Mouse (Mus musculus) brain, adult 2 months (tissue): ENCODE data around the gene Large1.
"Not testable (repeated sequence)": the region's sequence is repeated elsewhere in the genome, so short reads cannot be mapped to it uniquely, and the experiment has no call there.

ENCODE experiments used
- DNase-seq: peaks from one replicate; pipeline ENCODE4 v3.0.0; 2011; ENCODE audit warnings: low read depth, low spot score

Large1 gene

DNA sequence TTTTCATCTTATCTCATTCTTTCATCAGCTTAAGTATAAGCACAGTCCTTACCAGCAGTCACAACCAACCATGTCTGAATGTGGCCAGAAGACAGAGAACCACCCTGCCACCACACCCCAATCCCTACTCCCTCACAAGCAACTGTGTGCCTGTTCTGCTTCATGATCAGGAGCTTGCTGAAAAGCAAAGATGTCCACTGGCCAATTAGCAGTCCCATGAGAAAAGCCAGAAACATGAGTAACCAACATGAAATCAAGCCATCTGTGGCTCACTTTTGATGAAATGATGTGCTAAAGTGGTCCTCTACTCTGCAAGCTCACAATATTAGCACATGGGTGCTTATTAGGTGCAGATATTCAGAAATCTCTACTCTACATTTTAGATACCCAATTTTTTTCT, 57.8 kb downstream of the Large1 start:
- DNase-seq = no peak

DNA sequence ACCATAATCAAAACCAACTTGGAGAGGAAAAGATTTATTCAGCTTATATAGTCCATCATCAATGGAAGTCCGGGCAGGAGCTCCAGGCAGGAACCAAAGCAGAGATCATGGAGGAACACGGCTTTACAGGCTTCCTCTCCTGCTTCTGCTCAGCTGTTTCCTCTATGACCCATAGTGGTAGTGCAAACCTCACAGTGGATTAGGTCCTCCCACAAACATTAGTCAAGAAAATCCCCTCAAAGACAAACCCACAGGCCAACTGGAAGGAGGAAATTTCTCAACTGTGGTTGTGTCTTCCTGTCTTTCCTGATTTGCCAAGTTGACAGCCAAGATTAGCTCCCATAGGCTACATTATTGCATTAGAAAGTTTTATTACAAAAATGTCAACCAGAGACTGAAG, 59.7 kb downstream of the Large1 start:
- no peak for DNase-seq

DNA sequence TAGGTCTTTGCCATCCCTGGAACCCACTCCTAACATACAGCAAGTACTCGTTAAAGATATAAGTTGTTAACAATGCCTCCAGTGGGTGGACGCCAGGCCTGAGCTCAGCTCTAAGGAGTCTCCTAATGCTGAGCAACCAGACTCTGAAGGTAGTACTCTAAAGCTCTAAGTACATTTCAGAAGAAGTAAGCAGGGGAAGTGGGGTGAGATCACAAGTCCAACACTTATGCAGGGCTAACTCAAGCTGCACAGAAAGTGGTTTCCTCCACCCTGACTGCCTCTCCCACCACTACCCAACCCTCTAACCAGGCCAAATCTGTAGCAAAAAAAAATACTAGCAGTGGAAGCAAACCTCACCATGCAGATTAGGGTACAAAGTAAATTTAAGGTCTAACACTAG, 61.7 kb downstream of the Large1 start:
- DNase-seq = no peak

DNA sequence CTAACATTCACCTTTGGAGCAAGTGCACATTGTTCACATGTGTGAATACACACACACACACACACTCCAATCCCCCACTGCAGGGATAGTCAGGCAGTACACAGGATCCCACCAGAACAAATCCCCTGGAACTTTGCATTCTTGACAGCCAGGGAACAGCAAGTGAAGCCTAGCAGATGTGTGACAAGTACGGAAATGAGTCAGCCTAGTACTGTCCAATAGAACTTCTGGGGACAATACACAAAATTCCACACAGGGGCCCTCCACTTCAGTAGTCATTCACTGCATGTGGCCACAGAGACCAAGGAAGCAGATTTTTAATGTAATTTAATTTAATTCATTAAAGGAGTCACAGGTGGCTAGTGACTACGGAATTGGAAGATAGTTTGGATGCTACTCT, 62.7 kb downstream of the Large1 start:
- DNase-seq = no peak

DNA sequence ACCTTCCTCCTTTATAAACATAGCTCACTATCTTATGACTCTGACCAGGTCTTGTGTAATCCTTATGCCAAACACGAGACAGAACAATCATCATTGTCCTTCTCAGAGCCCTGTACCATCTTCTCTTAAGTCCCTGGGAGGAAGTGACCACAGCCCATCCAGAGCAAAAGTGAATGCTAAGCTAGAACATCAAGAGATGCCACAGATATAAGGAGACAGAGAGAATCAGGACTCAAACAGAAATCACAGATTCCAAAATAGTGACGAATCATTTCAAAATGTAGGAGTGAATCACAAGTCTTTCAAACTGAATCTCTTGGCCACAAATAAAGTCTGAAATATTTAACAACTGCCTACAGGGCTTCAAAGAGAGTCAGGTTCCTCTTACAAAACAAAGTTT, 63.5 kb downstream of the Large1 start:
- peak; percentile 24 for DNase-seq

DNA sequence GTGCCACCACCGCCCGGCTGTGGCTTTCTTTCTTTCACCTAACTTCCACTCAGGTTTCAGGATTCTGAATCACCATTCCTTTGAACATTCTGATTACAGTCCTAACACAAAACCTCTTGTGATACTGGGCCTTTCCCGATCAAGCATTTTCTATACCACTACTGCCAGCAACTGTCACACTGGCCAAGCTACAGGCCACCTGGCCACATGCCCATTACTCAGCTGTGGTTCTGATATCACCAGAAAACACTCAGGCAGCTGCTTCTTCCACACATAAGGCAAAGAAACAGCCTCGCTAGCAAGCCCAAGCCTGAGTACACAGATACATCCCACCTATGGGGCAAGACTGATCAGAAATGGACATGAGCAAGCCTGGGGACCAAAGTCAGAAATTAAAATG, 71.3 kb downstream of the Large1 start:
- DNase-seq = peak; percentile 37

DNA sequence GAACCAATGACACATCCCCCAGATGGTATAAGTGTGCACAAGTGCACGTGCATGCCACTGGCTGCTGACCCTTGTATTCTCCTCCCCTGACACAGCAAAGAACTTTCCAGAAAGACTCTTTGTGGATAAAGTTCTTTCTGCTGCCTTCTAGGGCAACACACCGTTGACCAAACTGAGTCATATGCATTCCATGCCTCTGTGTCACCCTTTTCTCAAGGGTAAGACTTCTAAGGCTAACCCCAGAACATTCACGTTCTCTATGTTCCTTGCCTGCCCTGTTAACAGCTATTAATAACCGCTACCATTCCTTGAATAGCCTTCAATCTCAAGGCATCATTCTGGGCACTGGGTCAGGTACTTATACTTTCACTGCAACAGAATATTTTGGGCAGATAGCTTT, 77.3 kb downstream of the Large1 start:
- no peak for DNase-seq

DNA sequence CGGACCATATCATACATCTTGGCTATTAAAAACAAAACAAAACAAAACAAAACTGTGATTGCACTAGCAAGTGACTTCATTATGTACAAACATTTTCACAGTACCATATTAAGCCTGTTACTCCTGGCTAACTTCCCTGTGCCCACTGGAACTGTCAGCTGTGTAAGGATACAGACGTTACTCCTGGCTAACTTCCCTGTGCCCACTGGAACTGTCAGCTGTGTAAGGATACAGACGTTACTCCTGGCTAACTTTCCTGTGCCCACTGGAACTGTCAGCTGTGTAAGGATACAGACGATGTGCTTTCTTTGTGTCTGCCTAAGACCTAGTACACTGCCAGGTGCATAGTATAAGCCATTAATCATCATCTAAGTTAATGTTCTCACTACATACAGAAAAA, 77.9 kb downstream of the Large1 start:
- DNase-seq = not testable (repeated sequence)

DNA sequence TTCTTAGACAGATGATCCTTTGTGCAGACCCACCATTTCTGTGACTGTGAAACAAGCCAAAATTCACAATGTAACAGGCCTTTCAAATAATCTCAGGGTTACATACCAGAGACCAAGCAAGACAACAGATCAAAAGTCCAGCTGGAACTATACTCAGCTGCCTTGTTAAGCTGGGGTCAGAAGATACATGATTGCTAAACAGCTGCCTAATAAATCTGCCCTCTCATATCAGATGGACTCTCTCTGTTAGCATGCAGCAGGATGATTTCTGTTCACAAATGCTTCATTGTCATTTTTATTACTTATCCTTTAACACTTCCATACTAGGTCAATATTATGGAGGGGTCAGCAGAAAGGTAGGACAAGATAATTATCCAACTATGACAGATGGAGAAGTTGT, 80.2 kb downstream of the Large1 start:
- no peak for DNase-seq

DNA sequence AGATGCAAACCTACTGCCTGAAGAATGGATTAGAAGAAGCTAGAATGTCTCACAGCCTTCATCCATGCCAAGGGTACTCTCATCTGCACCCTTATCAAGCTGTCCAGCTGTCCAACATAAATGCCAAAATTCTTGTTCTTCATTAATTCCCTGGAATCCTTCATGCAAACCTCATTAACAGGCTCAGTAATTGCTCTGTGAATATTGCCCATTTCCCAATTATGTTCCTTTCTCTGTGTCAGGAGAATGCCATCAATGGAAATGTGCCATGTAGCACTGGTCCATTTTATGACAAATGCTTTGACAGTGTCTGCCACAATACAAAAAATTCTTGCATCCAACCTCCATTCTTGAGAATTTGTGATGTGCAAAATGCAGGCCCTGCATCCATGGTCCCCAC, 82.3 kb downstream of the Large1 start:
- no peak for DNase-seq

DNA sequence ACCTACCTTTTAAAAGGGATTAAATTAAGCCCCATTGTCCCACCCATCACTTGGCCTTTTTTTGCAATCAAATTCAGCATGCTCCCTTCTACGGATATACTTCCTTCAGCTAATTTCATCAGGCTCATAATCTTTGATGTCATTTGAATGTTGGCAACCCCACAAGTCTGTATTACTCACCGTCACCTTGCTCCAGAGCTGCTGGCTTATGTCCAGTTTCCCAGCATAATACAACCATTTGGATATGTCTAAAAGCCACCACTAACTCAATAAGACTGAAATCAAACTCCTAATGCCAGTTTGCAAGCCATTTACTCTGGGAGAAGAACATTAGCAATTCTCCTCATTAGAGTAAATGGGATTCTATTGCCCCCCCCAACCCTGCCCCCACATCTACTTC, 95.4 kb downstream of the Large1 start:
- peak; percentile 79 for DNase-seq

DNA sequence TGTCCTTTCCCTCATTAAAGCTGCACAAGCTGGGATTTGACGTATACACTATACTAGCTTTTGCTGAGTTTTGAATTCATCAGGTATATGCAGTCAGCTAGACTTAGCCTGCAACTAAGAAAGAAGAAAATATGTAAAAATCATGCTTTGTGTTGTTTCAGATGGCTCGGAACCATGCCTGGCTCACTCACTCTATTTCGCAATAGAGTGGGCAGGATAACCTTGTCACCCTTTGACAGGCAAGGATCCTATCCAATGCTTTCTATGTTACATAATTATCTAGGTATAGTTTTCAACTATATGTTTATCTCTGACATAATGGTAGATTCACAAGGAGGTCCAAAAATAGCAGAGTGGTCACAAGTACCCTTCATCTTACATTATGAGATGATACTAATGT, 109.2 kb downstream of the Large1 start:
- no peak for DNase-seq

DNA sequence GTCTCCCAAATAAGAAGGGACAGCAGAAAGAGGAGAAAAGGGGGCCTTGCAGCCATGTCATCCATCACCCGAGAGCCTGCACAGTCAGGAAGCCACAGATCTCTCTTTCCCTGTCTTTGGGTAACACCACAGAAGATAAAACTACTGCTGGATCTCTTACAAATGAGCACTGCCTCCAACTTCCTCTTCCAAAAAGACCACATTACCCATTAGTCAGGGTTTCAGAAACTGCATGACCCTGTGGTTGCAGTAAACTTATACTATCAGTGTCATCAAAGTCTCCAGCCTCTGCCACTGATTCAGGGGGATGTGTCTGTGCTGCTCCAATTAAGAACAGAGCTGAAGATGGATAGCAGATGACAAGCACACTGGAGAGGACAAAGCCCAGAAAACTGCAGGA, 111.3 kb downstream of the Large1 start:
- DNase-seq = no peak

DNA sequence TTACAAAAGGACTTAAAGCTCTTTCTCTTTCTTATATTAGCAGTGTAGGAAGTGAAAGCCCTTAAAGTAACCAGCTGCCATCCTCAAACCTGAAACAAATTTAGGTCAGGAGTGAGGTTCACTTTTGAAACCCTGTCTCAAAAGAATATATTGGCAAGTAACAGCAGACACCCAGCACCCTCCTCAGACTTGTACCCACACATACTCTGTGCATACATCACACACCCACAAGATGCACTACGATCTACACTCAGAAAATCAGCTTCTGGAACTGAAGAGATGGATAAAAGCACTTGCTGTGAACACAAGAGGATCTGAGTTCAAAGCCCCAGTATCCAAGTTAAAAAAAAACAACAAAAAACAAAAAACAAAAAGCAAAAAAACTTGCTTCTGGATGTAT, 119.1 kb downstream of the Large1 start:
- DNase-seq = no peak

DNA sequence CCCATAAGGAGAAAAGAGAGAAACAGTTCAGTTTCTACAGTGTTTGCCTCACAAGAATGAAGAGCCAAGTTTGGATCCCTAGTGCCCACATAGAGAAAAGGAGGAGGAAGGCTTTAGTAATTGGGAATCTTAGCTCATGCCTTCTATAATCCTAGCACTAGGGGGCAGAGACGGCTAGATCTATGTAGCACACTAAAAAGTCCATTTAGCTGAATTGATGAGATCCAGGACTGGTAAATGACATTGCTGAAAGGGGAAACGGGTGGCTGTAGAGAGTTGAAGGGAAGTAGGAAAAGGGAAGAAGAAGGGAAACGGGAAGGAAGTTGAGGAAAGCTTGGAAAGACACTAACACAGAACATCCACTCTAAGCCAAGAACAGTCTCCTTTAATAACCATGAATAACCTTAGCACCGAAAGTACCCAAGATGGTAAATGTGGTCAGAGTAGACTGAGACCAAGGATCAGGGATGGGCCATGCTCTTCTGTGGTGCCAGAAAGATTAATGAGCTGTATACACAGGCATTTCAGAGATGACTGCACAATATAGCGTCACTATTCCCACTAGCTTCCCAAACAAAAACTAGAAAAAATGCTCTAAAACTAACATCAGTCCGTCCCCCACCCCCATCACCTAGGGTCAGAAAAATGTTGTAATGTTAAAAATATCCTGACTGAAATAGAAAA, 119.8 kb downstream of the Large1 start:
- DNase-seq = peak; percentile 83

DNA sequence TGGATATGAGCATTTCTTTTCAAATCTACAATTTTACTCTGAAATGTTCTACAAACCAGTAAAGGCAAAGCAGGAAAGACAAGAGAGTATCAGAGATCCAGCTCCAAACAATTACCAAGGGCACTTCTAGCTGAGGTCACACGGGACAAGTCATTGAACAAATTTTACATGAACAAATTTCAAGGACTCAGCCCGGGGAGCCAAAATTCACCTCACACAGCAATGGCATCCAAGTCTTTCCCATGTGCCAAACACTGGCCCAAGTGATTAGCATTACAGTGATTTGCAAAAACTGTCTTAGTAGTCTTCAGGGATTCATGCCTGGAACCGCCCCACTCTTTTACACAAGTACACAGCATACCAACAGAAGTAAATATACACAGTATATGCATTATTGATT, 126.5 kb downstream of the Large1 start:
- no peak for DNase-seq

DNA sequence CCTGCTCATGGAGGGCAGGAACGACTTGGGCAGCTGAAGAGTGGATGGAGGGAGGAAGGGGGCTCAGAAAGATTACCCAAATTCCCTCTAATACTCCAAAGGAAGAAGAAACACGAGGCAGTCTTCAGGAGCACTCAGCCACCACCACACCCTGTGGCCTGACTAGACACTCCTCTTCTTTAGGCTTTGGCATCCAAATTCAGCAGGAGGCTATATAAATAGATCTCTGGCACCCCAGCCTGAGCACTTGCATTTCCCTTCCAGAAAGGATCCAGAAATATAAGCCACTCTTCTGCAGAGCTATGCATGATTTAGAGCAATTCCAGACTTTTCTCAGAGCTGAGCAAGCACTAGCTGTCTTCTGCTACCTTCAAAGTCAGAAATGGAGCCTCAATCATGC, 127.7 kb downstream of the Large1 start:
- peak; percentile 84 for DNase-seq

DNA sequence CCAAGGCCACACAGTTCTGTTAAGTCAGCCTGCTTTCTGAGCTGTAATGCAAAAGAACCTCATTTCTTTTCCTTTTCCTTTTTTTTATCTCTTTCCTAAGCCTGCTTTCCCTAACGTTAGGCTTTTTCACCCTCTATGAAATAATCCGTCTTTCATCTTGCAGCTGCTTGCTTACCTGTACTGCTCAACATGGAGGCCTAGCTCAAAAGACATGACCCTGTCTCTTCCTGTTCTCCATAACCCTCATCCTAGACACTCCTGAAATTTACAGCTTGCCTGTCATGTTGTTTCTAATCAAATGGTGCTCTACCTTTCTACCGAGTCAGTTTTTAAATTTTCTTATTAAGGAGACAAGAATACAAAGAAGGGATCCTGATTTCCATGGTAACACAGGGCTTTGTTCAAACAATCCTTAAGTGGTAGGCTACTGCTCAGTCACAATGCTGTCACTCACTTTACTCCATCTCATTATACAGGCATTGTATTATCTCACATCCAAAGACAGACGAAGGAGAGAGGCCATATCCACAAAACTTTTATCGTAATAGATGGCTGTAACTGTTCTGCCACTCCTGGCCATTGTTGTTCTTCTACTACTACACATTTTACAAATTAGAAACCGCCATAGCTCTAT, 134.0 kb downstream of the Large1 start:
- no peak for DNase-seq

DNA sequence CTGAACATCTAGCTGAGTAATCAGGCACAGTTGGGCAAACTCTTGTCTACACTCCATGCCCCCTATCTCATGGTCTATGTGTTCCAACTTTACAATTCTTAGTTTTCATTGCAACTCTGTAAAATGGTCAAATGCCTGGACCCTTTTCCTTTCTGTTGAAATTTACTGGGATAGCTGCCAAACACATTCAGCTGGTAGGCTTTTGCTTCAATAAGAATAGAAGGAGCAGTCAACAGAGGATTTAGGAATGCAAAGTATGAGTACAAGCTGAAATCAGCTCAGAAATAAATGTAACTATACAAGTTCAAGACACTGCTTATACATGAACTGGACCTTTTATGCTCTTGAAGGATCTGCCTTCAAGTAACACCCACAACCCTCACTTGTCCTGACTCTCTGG, 146.5 kb downstream of the Large1 start:
- DNase-seq = no peak

DNA sequence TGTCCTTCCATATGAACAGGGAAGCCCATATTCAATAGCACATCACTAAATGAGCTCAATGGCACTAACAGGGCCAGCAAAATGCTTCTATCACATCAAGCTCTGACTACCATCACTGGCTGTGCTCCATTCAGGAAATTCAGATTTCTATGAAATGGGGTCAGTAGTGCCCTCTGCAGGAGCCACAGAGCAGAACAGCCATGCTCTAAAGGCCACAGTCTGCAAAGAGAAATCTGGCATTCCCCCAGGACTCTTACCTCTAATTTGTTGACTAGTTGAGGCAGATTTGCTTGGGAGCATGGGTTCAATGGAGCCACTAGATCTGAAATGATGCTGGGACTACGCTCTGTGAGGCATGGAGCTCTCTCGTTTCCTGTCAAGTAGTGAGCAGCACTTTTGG, 151.5 kb downstream of the Large1 start:
- DNase-seq = peak; percentile 29

DNA sequence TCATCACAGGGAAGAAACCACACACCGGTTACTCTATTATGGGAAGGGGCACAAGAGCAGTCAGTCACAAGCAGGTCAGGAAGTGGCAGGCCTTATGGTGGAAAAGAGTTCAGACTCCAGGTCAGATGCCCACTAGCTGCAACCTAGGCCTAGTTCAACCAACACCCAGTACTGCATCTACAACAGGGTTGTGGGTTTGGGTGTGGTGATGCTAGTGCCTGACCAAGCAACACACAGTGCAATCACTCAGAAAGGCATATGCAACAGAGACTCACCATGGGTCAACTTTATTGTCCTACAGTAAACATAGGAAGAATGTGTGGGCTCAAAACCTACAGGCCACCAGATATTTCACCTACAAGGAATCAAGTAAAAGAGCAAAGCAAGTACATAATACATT, 155.6 kb downstream of the Large1 start:
- no peak for DNase-seq

DNA sequence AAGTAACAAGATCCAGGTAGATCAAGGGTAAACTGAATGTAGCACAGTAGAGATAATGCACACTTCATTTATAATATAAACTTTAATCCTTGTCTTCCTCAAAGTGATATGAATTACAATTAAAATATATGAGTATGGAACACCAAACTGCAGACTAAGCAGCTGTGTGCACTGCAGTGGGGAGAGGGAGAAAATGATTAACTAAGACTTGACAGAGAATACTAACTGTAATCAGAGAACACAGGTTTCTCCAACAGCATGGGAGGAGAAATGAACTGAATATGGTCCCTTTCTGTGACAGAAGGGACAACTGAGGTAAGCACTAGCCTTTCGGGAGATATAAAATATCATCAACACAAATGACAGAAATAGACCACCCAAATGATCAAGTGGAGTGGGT, 164.7 kb downstream of the Large1 start:
- no peak for DNase-seq

DNA sequence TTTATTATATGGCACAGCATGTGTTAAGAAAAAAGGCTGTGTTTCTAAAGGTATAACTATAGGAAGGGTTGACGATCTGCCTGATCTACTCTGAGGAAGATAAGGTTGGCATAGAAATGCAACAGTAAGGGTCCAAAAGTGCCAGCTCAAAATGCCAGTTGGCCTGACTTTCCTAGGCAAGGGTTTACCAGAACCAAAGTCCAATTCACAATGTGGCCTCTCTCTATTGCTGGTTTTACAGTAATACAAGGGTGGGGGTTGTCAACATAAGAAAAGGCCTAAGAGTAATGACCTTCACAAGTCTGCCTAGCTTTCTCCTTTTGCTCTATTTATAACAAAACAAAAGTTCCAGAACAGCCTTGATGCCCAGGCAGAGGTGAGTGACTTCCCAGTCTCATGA, 166.0 kb downstream of the Large1 start:
- no peak for DNase-seq

DNA sequence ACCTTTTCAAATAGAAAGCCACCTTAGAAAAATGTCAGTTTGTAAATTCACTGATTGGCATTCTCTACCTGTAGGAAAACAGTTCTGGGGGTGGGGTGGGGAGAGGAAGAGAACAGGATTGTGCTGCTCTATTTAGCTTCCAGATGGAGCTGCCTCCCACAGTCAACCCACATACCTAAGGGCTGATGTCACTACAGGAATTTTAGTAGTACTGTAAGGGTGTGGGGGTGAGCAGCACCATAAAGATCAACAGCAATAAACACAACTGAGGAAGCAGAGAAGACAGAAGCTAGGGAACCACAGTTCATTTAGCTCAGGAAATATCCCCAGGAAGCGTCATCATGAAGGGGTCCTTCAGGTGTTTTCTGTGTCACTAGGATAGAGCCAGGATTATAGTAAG, 174.9 kb downstream of the Large1 start:
- peak; percentile 87 for DNase-seq
